Mouse (Mus musculus) heart, adult 11 months (tissue): ENCODE results near the gene Il20rb.

Experiments used
- DNase-seq: peaks from one replicate; pipeline ENCODE4 v3.0.0; 2022

The Il20rb gene

GRCm38 (mm10) chr9:100419103-100419502 lies 67.5 kb downstream of the Il20rb start:
- peak; percentile 18 for DNase-seq

GRCm38 (mm10) chr9:100416756-100417155 lies 69.8 kb downstream of the Il20rb start:
- no peak for DNase-seq

GRCm38 (mm10) chr9:100416299-100416698 lies 70.3 kb downstream of the Il20rb start:
- peak; percentile 75 for DNase-seq

GRCm38 (mm10) chr9:100415328-100415979 lies 71.1 kb downstream of the Il20rb start:
- DNase-seq, result peak; percentile 60
